8 mouse cellular contexts compared by ENCODE assay signal in the genomic region with DNA sequence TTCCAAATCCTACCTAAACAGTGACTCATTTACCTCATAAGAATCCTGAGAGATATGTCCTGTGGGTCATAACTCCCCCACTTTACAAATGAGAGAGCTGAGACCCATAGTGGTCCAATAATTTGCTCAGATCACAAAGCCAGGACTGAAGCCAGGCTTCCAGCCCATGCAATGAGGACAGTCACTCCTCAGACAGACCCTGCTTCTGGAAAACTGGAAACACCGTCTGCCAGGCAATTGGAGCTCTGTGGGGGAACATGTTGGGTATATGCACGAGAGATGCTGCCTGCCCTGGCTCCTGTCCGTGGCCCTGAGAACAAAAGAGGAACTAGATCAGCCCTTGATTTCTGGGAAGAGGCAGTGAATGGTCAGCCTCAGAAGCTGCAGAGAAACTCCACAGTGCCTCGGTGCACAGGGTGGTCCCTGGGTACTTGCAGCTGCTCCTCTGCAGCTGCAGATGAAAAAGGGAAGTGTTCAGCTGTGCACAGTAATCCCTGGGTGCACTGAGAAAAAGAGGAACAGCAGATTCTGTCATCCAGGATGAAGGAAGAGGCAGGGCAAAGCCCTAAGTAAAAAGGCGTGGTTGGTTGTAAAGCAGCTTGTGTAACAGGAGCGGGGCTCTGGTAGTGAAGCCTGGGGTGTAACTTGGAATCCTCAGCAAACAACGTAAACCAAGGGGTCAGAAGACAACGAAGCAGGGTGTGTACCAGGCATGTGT. TPM values are rescaled to one million over a fixed set of nuclear protein-coding genes. Genes with fewer than 3 reads are reported as not detected.
DNase-seq lines count a peak whose midpoint lies in the region; ATAC-seq and TF ChIP-seq lines count a peak whose summit lies in the region.

No protein-coding gene starts in this region.

- H3K4me3 ChIP-seq in lung, embryonic 14.5 days (ENCODE audit: low read depth, low read length): no peak overlapping the region
- H3K4me3 ChIP-seq in hindbrain, embryonic 15.5 days: no peak overlapping the region

- peak; percentile 38 to 56 for DNase-seq in cerebellum, postnatal 10 days
- DNase-seq in lung, embryonic 14.5 days: peak; percentile 35
- no peak for DNase-seq in lung, postnatal 10 days
- no peak for DNase-seq in right cerebral cortex, adult 18-20 months
- no peak for DNase-seq in urinary bladder, postnatal 10 days (ENCODE audit: low spot score)

- H3K9me3 ChIP-seq in lung, embryonic 14.5 days (ENCODE audit: low read depth, low read length): no peaks in the 10 kb centered on the region
- H3K9me3 ChIP-seq in hindbrain, embryonic 15.5 days: no peaks in the 10 kb centered on the region

- no peaks in the 10 kb centered on the region; the same call in 1 of the 2 replicates for H3K27me3 ChIP-seq in lung, embryonic 14.5 days (ENCODE audit: insufficient read depth, low read length)
- H3K27me3 ChIP-seq in hindbrain, embryonic 15.5 days: no peaks in the 10 kb centered on the region

- no peaks in the 10 kb centered on the region for H3K36me3 ChIP-seq in lung, embryonic 14.5 days (ENCODE audit: insufficient read depth)
- no peaks in the 10 kb centered on the region for H3K36me3 ChIP-seq in hindbrain, embryonic 15.5 days

- TF ChIP-seq CTCF in lung, embryonic 14.5 days (IDR thresholded peaks at IDR 0.05; ENCODE audit: low read depth): no peak

- H3K4me1 ChIP-seq in lung, embryonic 14.5 days (ENCODE audit: insufficient read depth): no peaks in the 10 kb centered on the region
- H3K4me1 ChIP-seq in hindbrain, embryonic 15.5 days (replicated peaks): no peaks in the 10 kb centered on the region

- no peak for ATAC-seq in cerebellum, adult (ENCODE audit: insufficient number of reproducible peaks, low FRiP score, low TSS enrichment)
- no peak for ATAC-seq in lung, embryonic 14.5 days (ENCODE audit: insufficient read depth)
- peak; percentile 33; the same call in 1 of the 2 replicates for ATAC-seq in hindbrain, embryonic 15.5 days (ENCODE audit: low FRiP score, low read depth)
- peak; percentile 84 for ATAC-seq in neutrophil, adult 5-6 weeks (ENCODE audit: extremely low read depth, insufficient number of reproducible peaks, low FRiP score, poor library complexity, severe bottlenecking)

- H3K27ac ChIP-seq in lung, embryonic 14.5 days (ENCODE audit: low read depth): no peak overlapping the region
- no peak overlapping the region for H3K27ac ChIP-seq in hindbrain, embryonic 15.5 days (replicated peaks)

- WGBS in lung, embryonic 14.5 days: 36% methylated on average over 8 of the region's 8 CpGs
- 45% methylated on average over 8 of the region's 8 CpGs for WGBS in hindbrain, embryonic 15.5 days

- no peak overlapping the region for H3K9ac ChIP-seq in lung, embryonic 14.5 days
- H3K9ac ChIP-seq in hindbrain, embryonic 15.5 days: no peak overlapping the region

- H3K4me2 ChIP-seq in lung, embryonic 14.5 days: no peak overlapping the region
- no peak overlapping the region for H3K4me2 ChIP-seq in hindbrain, embryonic 15.5 days

RNA-seq across cellular contexts. Expression of a gene that starts 5.5 kb away (rescaled TPM):
- 30.5 and 31.0 TPM in 2 replicates for polyA plus RNA-seq in lung, embryonic 14.5 days (2014; fragmentation: Nextera tagmentation; extraction: Ambion mirVana)
- 18.3 and 19.9 TPM in 2 replicates for polyA plus RNA-seq in hindbrain, embryonic 15.5 days (2015; fragmentation: Nextera tagmentation; extraction: Ambion mirVana)
- total RNA-seq in neutrophil, adult 5-6 weeks (2017): 6.3 and 6.4 TPM in 2 replicates

Comparison
In these comparisons a context has a peak if more than half of its experiments do, and no peak if none do; other contexts are left out.
1. DNase-seq: peak in cerebellum, postnatal 10 days (2 of 2) and lung, embryonic 14.5 days (single experiment); none in lung, postnatal 10 days (single experiment), right cerebral cortex, adult 18-20 months (single experiment) and urinary bladder, postnatal 10 days (single experiment).
2. ATAC-seq: peak in hindbrain, embryonic 15.5 days (single experiment) and neutrophil, adult 5-6 weeks (single experiment); none in cerebellum, adult (single experiment) and lung, embryonic 14.5 days (single experiment).